Mouse (Mus musculus) embryonic facial prominence, embryonic 12.5 days (tissue): ENCODE measurements at regions not wholly inside any gene's neighbourhood (a gene's known extent, or its start where the extent isn't known, plus 50 kb on each side); places are given as distances from the start of the nearest gene placed in this dataset.
"Not testable (repeated sequence)": the region's sequence is repeated elsewhere in the genome, so short reads cannot be mapped to it uniquely, and the experiment has no call there.

ENCODE experiments used
- ATAC-seq: fragments of 200-750 bp; cut with Nextera tagmentation; 2 replicates; pipeline ENCODE4 v1.8.0; 2017; ENCODE audit not compliant: insufficient number of reproducible peaks, insufficient read depth, low FRiP score, low TSS enrichment
- H3K27ac ChIP-seq: fragments of 300-500 bp; sonication (generic); 2 replicates; pipeline ENCODE4 v1.5.1; 2016; ENCODE audit warnings: mild to moderate bottlenecking
- H3K27me3 ChIP-seq: fragments of 300-500 bp; sonication (generic); 2 replicates; pipeline ENCODE4 v1.6.1; 2016; ENCODE audit warnings: mild to moderate bottlenecking, moderate library complexity
- H3K36me3 ChIP-seq: fragments of 300-500 bp; sonication (generic); 2 replicates; pipeline ENCODE4 v1.6.1; 2016; ENCODE audit warnings: mild to moderate bottlenecking
- H3K4me1 ChIP-seq: fragments of 300-500 bp; sonication (generic); 2 replicates; pipeline ENCODE4 v1.6.1; 2016
- H3K4me2 ChIP-seq: fragments of 300-500 bp; sonication (generic); replicated peaks from 2 replicates; pipeline ENCODE4 v1.6.1; 2016; ENCODE audit warnings: mild to moderate bottlenecking, moderate library complexity
- H3K4me3 ChIP-seq: fragments of 300-500 bp; sonication (generic); 2 replicates; pipeline ENCODE4 v1.5.1; 2016; ENCODE audit warnings: mild to moderate bottlenecking
- H3K9ac ChIP-seq: fragments of 300-500 bp; sonication (generic); 2 replicates; pipeline ENCODE4 v1.6.1; 2016; ENCODE audit warnings: mild to moderate bottlenecking, moderate library complexity
- H3K9me3 ChIP-seq: fragments of 300-500 bp; sonication (generic); 2 replicates; pipeline ENCODE4 v1.6.1; 2016; ENCODE audit warnings: mild to moderate bottlenecking, moderate library complexity
- WGBS: fragments of 180-500 bp; shearing (Covaris S2); methylation state at CpG from one replicate; pipeline ENCODE4 v1.1.7; 2016; 5-methylcytosine and 5-hydroxymethylcytosine counted together

- H3K36me3 ChIP-seq: no peaks in the 10 kb centered on the region
- ATAC-seq: no peak
- H3K4me2 ChIP-seq: no peak overlapping the region
- H3K9me3 ChIP-seq: no peaks in the 10 kb centered on the region
- WGBS: 73% methylated on average over 7 of the region's 7 CpGs
- H3K4me3 ChIP-seq: no peak overlapping the region
- no peak overlapping the region for H3K27ac ChIP-seq
- H3K27me3 ChIP-seq: no peaks in the 10 kb centered on the region
- no peak overlapping the region for H3K9ac ChIP-seq
- H3K4me1 ChIP-seq: no peaks in the 10 kb centered on the region
These were observed 551.7 kb upstream of the Ptbp2 start for GRCm38 (mm10) chr3:120335843-120336585.

- H3K9ac ChIP-seq, H3K27ac ChIP-seq, H3K4me1 ChIP-seq, H3K4me3 ChIP-seq, H3K4me2 ChIP-seq, H3K36me3 ChIP-seq, ATAC-seq, H3K9me3 ChIP-seq, H3K27me3 ChIP-seq: not testable (repeated sequence)
- WGBS: 97% methylated on average over 3 of the region's 3 CpGs
These were observed 522.8 kb upstream of the Ptbp2 start for GRCm38 (mm10) chr3:120307042-120307441.

DNA sequence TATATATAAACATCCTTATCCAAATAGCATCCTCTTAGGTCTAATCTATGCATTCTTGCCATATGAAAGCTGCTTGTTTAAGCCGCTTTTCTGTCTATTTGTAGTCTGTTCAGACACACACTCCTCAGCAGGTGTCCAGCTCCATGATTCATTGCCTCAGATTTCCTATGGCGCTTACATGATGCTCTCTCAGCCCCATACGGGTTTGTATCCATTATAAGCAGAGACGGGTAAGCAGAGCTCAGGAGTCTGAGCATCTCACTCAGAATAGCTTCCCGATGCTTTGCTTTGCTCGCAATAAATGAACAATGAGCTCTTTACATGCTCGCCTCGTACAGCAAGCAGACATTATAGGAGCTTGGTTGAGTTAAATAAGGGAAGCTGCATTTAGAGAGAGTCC, 521.3 kb upstream of the Ptbp2 start:
- no peak for ATAC-seq
- Histone ChIP-seq H3K4me3 (no peak overlapping the region), H3K27me3 (no peaks in the 10 kb centered on the region), H3K9ac (no peak overlapping the region), H3K4me2 (no peak overlapping the region), H3K36me3 (no peaks in the 10 kb centered on the region), H3K9me3 (no peaks in the 10 kb centered on the region), H3K27ac (no peak overlapping the region), H3K4me1 (no peaks in the 10 kb centered on the region)
- 65% methylated on average over 8 of the region's 8 CpGs for WGBS
